Mouse (Mus musculus): ENCODE results near the gene Psmd9.
A peak's percentile ranks its signal among the peaks of the same experiment; 100 is the strongest.

Psmd9 gene

GRCm38 (mm10) chr5:123150641-123151040, 18.6 kb upstream of the Psmd9 start:
- DNase-seq = no peak

GRCm38 (mm10) chr5:123151077-123151476, 18.1 kb upstream of the Psmd9 start:
- DNase-seq = peak; percentile 52

GRCm38 (mm10) chr5:123151707-123152362, 17.4 kb upstream of the Psmd9 start:
- no peak for DNase-seq

GRCm38 (mm10) chr5:123152901-123153300, 16.3 kb upstream of the Psmd9 start:
- no peak for DNase-seq

GRCm38 (mm10) chr5:123155425-123155824, 13.8 kb upstream of the Psmd9 start:
- peak; percentile 82 for DNase-seq

- DNase-seq = no peak
Observed at GRCm38 (mm10) chr5:123156763-123157162, 12.4 kb upstream of the Psmd9 start.

GRCm38 (mm10) chr5:123157972-123158371, 11.2 kb upstream of the Psmd9 start:
- DNase-seq = no peak

- DNase-seq = no peak
Observed at GRCm38 (mm10) chr5:123159446-123159845, 9.8 kb upstream of the Psmd9 start.

GRCm38 (mm10) chr5:123159866-123160265, 9.3 kb upstream of the Psmd9 start:
- no peak for DNase-seq

- DNase-seq = no peak
Observed at GRCm38 (mm10) chr5:123160341-123160740, 8.9 kb upstream of the Psmd9 start.

GRCm38 (mm10) chr5:123162942-123163341, 6.3 kb upstream of the Psmd9 start:
- no peak for DNase-seq

- DNase-seq = no peak
Observed at GRCm38 (mm10) chr5:123166437-123166836, 2.8 kb upstream of the Psmd9 start.

- no peak for DNase-seq
Observed at GRCm38 (mm10) chr5:123167591-123167990, 1.6 kb upstream of the Psmd9 start.

- no peak for DNase-seq
Observed at GRCm38 (mm10) chr5:123170365-123170764, 1.2 kb downstream of the Psmd9 start.

GRCm38 (mm10) chr5:123171646-123172350, 2.6 kb downstream of the Psmd9 start:
- peak; percentile 90 for DNase-seq

GRCm38 (mm10) chr5:123178792-123179191, 9.6 kb downstream of the Psmd9 start:
- no peak for DNase-seq

GRCm38 (mm10) chr5:123180390-123180789, 11.2 kb downstream of the Psmd9 start:
- no peak for DNase-seq

GRCm38 (mm10) chr5:123181536-123181935, 12.3 kb downstream of the Psmd9 start:
- peak; percentile 84 for DNase-seq

GRCm38 (mm10) chr5:123182651-123183050, 13.4 kb downstream of the Psmd9 start, which contains the start of gene Hpd:
Gene Hpd, minus strand, starts transcription at chr5:123182727.
- DNase-seq = no peak

- peak; percentile 76 for DNase-seq
Observed at GRCm38 (mm10) chr5:123185966-123186365, 16.8 kb downstream of the Psmd9 start.

- DNase-seq = no peak
Observed at GRCm38 (mm10) chr5:123187306-123187705, 18.1 kb downstream of the Psmd9 start.

- no peak for DNase-seq
Observed at GRCm38 (mm10) chr5:123190912-123191311, 21.7 kb downstream of the Psmd9 start.

GRCm38 (mm10) chr5:123191427-123191826, 22.2 kb downstream of the Psmd9 start:
- DNase-seq = peak; percentile 65

- no peak for DNase-seq
Observed at GRCm38 (mm10) chr5:123192606-123193150, 23.5 kb downstream of the Psmd9 start.
